Mouse (Mus musculus) telencephalon, adult 2 months (tissue): ENCODE results near the gene Sfta2.
A peak's percentile ranks its signal among the peaks of the same experiment; 100 is the strongest.

Experiments
- DNase-seq: peaks from one replicate; pipeline ENCODE4 v3.0.0-alpha.2; 2011; ENCODE audit warnings: low read depth, low spot score

Gene Sfta2

GRCm38 (mm10) chr17:35673416-35674035, 72.2 kb downstream of the Sfta2 start, which contains the start of gene Gtf2h4:
TSS of gene Gtf2h4 (minus strand) at chr17:35673739.
- DNase-seq = peak; percentile 98

DNA sequence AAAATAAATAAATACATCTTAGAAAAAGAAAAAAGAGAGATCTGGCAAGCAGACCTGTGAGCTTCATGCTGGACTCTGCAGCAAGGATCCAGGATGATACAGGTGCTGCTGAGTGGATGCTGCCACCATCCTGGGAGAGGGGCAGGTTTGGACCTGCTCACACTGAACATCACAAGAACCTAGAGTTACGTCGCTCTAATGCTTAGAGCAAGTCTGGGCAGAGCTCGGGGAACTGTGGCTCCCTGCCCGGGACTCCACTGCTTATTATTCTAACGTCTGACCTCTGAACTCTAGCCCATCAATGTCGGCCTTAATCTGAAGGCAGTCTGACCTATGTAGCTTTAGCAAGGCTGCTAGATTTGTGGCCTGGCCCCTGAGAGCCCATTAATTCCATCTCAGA, 79.2 kb downstream of the Sfta2 start:
- DNase-seq = no peak

DNA sequence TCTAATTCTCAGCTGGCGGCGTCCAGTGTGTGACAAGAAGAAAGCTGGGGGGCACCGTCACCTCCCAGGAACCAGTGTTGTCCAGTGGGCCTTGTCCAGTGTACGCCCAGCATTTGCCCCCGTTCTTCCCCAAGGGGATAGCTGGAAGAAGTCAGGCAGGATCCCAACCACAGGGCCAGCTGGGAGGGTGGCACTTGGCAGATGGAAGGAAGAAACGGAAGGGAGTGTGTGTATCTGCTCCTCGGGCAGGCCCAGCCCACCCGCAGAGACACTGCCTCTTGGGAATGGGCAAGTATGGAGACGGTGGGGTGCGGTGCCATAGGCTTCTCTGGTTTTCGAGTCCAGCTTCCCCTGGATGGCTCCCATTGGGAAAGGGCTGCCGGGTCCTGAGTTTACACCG, 80.6 kb downstream of the Sfta2 start:
- no peak for DNase-seq

- DNase-seq = no peak
Measured at GRCm38 (mm10) chr17:35685061-35685460, 83.7 kb downstream of the Sfta2 start.

DNA sequence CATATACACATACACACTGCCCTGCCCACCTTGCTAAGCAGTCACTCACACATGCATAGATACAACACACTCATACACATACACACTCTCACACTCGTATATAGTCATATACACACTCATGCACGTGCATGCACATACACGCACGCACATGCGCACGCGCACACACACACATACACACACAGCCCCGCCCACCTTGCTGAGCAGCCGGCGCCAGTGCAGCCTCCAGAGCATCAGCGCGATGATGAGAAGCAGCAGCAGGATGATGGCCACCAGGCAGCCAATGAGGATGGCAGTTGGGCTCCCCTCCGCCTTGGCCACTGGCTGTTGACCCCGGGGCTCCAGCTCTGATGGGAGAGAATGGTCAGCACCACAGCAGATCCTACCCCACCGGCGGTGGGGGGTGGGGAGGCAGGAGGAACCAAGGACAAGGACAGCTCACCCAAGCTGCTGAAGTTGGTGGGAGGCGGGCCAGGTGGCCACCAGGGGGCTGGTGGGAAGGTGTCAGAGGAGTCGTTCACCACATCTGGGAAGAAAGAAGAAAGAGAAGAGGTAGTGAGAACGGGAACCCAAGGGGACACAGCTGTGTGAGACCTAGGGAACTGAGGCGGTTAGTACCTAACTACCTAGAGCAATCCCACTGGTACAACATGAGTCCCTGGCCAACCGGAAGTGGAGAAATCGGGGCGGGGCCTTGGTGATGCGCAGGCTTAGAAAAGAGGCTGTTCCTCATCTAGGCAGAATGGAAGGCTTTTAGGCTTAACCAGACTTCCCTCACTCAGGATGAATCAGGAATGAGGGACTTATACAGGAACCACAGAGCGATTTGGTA, 87.2 kb downstream of the Sfta2 start:
- no peak for DNase-seq

GRCm38 (mm10) chr17:35689936-35690645, 88.7 kb downstream of the Sfta2 start:
- no peak for DNase-seq

DNA sequence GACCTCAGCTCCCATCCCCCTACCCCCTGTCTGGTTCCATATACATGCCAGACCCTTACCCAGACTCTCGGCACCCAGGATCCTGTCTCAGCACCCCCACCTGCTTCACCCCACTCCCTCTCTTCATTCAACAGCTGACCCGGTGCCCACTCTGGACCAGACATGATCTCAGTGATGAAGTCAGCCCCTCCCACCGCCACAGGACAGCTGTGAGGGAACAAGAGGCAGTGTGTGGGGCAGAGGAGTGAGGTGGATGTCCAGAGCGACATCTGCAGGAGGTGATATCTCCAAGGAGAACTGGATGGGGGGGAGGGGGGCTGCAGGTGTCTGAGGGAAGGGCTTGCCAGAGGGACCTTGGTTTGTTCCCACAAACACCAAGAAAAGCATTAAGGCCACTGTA, 90.5 kb downstream of the Sfta2 start:
- no peak for DNase-seq

GRCm38 (mm10) chr17:35692368-35692767, 91.0 kb downstream of the Sfta2 start:
- no peak for DNase-seq

DNA sequence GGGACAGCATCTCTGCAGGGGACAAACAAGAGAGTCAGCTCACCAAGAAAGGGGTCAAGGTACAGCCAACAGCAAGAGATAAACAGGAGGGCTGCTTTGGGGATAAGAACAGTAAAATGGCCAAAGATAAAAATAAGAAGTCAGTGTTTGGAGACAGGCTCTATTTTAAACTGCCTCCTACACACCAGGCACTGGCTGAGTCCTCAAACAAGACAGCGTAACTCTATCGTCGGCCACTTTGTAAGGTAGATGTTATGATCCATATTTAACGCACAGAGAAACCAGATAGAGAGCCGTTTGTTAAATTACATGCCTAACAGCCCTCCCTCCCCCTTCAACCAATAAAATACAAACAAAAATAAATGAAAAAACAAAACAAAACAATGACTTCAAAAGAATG, 92.6 kb downstream of the Sfta2 start:
- no peak for DNase-seq

GRCm38 (mm10) chr17:35695289-35695688, 93.9 kb downstream of the Sfta2 start:
- no peak for DNase-seq

DNA sequence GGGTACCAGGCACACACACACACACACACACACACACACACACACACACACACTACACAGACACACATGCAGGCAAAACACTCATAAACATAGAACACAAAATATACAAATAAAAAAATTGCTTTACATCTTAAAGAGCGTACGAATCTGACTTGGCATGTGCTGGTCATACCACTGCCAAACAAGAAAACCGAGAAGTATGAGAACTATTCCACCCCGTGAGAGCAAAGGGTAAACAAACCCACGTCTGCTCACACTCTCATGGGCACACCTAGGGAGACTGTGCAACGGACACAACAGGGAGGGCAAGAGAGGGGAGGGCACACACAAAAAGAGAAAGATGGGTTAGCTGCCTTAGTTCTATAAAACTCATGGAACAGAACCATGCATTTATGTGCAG, 95.3 kb downstream of the Sfta2 start:
- no peak for DNase-seq

DNA sequence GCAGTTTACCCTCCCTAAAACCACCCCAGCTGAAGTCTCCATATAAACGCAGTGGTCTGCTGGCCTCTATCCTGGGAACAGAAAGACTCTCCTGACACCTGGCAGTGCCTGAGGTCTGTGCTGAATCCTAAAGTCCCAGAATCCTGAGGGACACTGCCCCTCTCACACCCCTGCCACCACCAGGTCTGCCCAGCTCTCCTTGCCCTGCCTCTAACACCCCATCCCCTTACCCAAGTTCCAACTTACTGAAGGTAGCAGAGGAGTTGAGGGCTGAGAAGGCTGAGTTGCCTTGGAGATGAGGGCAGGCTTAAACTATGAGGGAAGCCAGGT, 96.0 kb downstream of the Sfta2 start:
- DNase-seq = no peak

DNA sequence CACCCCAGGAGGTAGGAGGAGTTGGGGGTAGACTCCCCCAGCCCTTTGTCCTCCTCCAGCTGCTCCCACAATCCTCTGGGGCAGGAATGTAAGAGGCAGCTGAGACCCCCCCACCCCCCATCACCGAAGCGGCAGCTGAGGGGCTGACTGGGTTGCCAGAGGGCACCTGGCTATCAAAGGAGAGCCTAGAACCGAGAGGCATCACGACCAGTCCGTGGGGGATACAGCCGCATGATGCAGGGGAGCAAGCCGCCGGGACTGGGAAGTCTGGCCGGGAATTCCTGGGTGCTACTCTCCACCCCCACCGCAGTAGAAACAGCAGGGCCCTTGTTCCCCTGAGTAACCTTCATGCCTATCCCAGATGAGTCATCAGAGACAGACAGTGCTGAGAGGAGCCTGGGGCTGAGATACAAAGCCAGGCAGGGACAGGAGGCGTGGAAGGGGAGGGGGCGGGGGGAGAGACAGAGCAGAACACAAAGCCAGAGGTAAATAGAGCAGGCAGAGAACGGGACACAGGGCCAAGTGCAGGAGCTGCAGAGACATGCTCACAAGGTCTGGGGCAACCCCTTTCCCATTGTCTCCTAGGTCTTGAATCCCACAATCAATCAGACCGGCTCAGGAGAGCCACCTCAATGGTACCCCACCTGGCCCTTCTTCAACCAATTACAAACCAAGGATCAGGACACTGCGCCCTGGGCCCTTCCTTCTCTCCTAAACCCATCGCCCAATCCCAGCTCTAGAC, 96.6 kb downstream of the Sfta2 start:
- peak; percentile 87 for DNase-seq

DNA sequence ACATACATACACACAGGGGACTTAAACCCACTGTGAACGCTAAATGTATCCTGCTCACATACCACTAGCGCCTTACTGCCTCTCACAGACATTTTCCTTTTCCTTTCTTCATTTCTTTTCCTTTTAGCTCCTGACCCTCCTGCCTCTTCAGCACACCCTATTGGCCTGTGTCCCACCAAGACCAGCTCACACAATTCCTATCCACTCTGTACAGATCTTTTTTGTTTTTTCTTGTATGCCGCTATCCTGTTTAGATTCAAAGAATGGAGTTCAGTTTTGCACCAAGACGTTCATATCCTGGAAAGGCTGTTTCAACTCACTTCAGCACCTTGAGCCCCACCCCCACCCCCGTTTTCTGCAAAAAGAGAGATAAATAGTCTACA, 97.1 kb downstream of the Sfta2 start:
- DNase-seq = no peak

DNA sequence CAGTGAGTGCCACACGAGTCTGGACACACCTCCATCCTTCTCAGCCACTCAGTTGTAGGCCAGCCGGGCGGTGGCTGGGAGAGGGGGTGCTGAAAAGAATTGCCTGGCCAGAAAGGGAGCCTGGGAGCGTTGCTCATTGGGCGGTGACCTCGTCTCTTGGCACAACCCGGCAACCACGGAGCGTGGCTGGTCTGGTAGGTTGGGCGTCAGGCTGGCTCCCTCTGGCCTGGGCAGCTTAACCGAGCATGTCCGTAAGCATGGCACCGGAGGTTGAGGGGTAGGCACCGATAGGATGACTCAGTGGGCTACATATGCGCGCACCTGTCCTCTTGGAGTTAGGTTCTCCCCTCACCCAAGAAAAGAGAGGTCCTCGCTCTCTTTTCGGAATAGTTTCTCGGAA, 98.6 kb downstream of the Sfta2 start:
- DNase-seq = no peak
